Mouse (Mus musculus): Measurements from ENCODE around the gene Ifna7.
A peak's percentile ranks its signal among the peaks of the same experiment; 100 is the strongest.
"Not testable (repeated sequence)": the region's sequence is repeated elsewhere in the genome, so short reads cannot be mapped to it uniquely, and the experiment has no call there.

Gene Ifna7

DNA sequence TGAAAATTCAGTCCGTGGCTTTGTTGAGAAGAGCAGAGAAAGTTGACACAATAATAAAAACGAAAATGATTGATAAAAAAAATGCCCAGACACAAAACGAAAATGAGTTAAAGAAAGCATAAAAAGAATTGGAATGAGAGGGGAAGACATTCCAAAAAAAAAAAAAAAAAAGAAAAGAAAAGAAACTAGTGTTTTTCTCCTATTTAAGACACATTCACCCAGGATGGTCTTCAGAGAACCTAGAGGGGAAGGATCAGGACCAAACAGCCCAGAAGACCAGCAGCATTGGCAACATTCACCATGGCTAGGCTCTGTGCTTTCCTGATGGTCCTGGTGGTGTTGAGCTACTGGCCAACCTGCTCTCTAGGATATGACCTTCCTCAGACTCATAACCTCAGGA is at the start of gene Ifna7:
TSS of gene Ifna7 (plus strand) at position 301 of the 400 bp plus-strand sequence.
- DNase-seq (ENCODE audit: low spot score) = no peak

- DNase-seq (ENCODE audit: low spot score) = not testable (repeated sequence)
Measured at GRCm38 (mm10) chr4:88773534-88773933, 42.5 kb upstream of the Ifna7 start, which contains the start of gene Gm13290. TSS of gene Gm13290 (plus strand) at chr4:88773834.

- not testable (repeated sequence) for DNase-seq (ENCODE audit: low spot score)
Measured at GRCm38 (mm10) chr4:88776622-88777021, 39.4 kb upstream of the Ifna7 start, which contains the start of gene Gm13289. TSS of gene Gm13289 (plus strand) at chr4:88776922.

- DNase-seq (ENCODE audit: low spot score) = not testable (repeated sequence)
Measured at GRCm38 (mm10) chr4:88779550-88779949, 36.5 kb upstream of the Ifna7 start, which contains the start of gene Gm13272. TSS of gene Gm13272 (plus strand) at chr4:88779850.

DNA sequence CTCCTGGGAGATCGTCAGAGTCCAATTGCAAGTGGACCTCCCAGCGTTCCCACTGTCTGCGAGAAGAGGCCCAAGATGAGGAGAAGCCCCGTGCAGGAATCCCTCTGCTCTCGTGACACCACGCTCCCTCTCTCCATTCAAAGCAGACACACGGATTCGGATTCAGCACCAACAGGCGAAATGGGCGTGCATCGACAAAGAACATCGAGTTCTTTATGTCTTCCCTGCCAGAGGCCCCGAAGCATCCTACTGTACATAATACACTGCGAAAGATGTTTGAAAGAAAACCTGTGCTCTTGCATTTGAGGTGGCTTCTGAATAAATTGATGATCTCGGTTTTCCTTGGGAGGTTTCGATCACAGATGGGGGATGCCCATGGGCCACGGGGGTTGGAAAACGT is 35.7 kb upstream of the Ifna7 start:
- not testable (repeated sequence) for DNase-seq (ENCODE audit: low spot score)

GRCm38 (mm10) chr4:88781831-88782230 is 34.2 kb upstream of the Ifna7 start, which contains the start of gene Ifnz:
TSS of gene Ifnz (plus strand) at chr4:88782131.
- DNase-seq (ENCODE audit: low spot score) = not testable (repeated sequence)

DNA sequence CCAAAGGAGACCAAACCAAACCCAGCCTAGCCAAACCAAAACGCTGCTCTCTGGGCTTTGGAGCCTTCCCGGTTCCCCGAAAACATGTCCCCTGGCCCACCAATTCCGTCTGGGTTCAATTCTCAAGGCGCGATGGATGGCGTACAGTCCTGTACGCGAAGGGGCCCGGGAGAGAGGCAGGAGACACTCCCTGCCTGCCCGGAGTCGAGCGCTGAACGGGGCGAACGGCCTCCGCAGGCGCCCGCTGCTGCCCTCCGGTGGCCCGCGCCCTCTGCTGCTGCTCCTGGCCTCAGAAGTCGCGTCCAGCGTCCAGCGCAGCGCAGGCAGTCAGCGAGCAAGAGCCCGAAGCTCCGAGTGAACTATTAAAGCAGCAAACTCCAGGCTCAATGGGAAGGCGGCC is 33.7 kb upstream of the Ifna7 start:
- not testable (repeated sequence) for DNase-seq (ENCODE audit: low spot score)

DNA sequence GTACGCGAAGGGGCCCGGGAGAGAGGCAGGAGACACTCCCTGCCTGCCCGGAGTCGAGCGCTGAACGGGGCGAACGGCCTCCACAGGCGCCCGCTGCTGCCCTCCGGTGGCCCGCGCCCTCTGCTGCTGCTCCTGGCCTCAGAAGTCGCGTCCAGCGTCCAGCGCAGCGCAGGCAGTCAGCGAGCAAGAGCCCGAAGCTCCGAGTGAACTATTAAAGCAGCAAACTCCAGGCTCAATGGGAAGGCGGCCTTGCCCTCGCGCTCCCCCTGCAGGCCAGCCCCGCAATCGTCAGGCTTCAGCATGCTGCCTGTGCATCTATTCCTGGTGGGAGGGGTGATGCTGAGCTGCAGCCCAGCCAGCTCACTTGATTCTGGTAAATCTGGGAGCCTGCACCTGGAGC is 30.6 kb upstream of the Ifna7 start, which contains the start of gene Gm13276:
TSS of gene Gm13276 (plus strand) at position 301 of the 400 bp plus-strand sequence.
- not testable (repeated sequence) for DNase-seq (ENCODE audit: low spot score)

GRCm38 (mm10) chr4:88788402-88788801 is 27.6 kb upstream of the Ifna7 start, which contains the start of gene Gm13277:
TSS of gene Gm13277 (plus strand) at chr4:88788632.
- DNase-seq (ENCODE audit: low spot score) = peak; percentile 41

GRCm38 (mm10) chr4:88791250-88791649 is 24.8 kb upstream of the Ifna7 start, which contains the start of gene Gm13278:
TSS of gene Gm13278 (plus strand) at chr4:88791550.
- not testable (repeated sequence) for DNase-seq (ENCODE audit: low spot score)

- peak; percentile 43 for DNase-seq (ENCODE audit: low spot score)
Measured at GRCm38 (mm10) chr4:88793936-88794675, 21.9 kb upstream of the Ifna7 start, which contains the start of gene Gm13275. TSS of gene Gm13275 (plus strand) at chr4:88794487.

DNA sequence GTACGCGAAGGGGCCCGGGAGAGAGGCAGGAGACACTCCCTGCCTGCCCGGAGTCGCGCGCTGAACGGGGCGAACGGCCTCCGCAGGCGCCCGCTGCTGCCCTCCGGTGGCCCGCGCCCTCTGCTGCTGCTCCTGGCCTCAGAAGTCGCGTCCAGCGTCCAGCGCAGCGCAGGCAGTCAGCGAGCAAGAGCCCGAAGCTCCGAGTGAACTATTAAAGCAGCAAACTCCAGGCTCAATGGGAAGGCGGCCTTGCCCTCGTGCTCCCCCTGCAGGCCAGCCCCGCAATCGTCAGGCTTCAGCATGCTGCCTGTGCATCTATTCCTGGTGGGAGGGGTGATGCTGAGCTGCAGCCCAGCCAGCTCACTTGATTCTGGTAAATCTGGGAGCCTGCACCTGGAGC is 18.9 kb upstream of the Ifna7 start, which contains the start of gene Gm13279:
TSS of gene Gm13279 (plus strand) at position 301 of the 400 bp plus-strand sequence.
- not testable (repeated sequence) for DNase-seq (ENCODE audit: low spot score)

GRCm38 (mm10) chr4:88799365-88799764 is 16.7 kb upstream of the Ifna7 start, which contains the start of gene Gm13285:
TSS of gene Gm13285 (plus strand) at chr4:88799665.
- not testable (repeated sequence) for DNase-seq (ENCODE audit: low spot score)

GRCm38 (mm10) chr4:88802954-88803353 is 13.1 kb upstream of the Ifna7 start, which contains the start of gene Gm13287:
TSS of gene Gm13287 (plus strand) at chr4:88803254.
- not testable (repeated sequence) for DNase-seq (ENCODE audit: low spot score)

- DNase-seq (ENCODE audit: low spot score) = not testable (repeated sequence)
Measured at GRCm38 (mm10) chr4:88805231-88805630, 10.8 kb upstream of the Ifna7 start, which contains the start of gene Gm13288. TSS of gene Gm13288 (plus strand) at chr4:88805531.

GRCm38 (mm10) chr4:88805761-88806160 is 10.3 kb upstream of the Ifna7 start:
- not testable (repeated sequence) for DNase-seq (ENCODE audit: low spot score)

GRCm38 (mm10) chr4:88819659-88820058 is 3.6 kb downstream of the Ifna7 start, which contains the start of gene Ifna11:
TSS of gene Ifna11 (plus strand) at chr4:88819959.
- DNase-seq (ENCODE audit: low spot score) = no peak

DNA sequence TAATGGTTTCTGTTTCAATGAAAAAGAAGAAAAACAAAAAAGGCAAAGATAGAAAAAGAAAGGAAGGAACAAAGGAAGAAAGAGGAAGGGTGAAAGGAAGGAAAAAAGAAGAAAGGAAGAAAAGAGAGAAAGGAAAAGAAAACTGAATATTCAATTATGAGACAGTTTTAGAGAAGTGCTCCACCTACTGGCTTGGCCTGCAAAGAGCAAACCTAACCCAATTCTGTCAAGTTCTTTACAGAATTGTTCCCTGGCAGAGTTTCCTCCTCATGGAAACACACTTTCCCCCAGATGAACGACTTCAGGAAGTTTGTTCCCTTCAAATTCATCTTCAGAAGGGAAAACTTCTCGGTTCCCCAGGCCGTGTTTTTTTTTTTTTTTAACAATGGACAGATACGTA is 7.0 kb downstream of the Ifna7 start:
- DNase-seq (ENCODE audit: low spot score) = no peak

DNA sequence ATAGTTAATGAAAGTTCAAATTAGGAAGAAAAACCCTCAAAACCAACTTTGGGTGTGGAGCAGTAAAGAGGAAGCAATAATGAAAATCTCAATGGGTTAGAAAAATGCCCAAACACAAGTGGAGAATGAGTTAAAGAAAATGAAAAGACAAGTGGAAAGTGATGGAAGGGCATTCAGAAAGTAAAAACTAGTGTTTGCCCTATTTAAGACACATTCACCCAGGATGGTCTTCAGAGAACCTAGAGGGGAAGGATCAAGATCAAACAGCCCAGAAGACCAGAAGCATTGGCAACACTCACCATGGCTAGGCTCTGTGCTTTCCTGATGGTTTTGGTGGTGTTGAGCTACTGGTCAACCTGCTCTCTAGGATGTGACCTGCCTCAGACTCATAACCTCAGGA is 11.1 kb downstream of the Ifna7 start, which contains the start of gene Ifna6:
TSS of gene Ifna6 (plus strand) at position 301 of the 400 bp plus-strand sequence.
- not testable (repeated sequence) for DNase-seq (ENCODE audit: low spot score)

- no peak for DNase-seq (ENCODE audit: low spot score)
Measured at GRCm38 (mm10) chr4:88830523-88830922, 14.5 kb downstream of the Ifna7 start.

GRCm38 (mm10) chr4:88835225-88835624 is 19.2 kb downstream of the Ifna7 start, which contains the start of gene Ifna5:
TSS of gene Ifna5 (plus strand) at chr4:88835525.
- DNase-seq (ENCODE audit: low spot score) = not testable (repeated sequence)

- DNase-seq (ENCODE audit: low spot score) = no peak
Measured at GRCm38 (mm10) chr4:88838828-88839227, 22.8 kb downstream of the Ifna7 start.

Data from left cerebral cortex, adult 11 months (tissue).